Mouse (Mus musculus): ENCODE measurements around the gene Top2a.
"Not testable (repeated sequence)": the region's sequence is repeated elsewhere in the genome, so short reads cannot be mapped to it uniquely, and the experiment has no call there.

The Top2a gene

DNA sequence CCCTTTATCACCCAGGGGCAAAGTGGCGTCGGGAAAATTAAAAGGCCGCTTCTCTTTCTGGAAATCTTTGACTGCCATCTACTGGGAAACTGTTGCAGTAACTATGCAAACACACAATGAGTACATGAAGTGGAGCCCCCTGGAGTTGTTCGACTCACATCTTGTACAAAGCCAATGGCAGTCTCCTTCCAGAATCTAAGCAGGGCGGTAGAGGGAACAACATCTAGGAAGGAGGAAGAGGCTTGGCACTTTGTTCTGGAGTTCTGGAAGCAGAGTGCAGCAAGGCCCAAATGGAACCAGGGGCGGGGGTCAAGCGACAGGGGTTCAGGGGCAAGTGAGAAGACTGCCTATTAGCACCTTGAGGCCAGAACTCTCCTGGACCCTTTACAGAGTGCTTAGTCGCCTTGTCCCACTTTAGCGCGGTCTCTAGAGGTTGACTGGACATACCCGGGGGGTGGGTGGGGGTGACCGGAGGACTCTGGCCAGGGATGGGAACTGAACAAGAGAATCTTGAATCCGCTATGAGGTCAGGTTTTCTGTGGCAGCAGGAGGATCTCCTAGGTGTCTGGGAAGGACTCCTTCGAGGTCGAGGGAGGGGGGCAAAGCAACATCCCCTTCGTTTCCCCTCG lies 16.5 kb upstream of the Top2a start:
- peak; percentile 85 for DNase-seq

DNA sequence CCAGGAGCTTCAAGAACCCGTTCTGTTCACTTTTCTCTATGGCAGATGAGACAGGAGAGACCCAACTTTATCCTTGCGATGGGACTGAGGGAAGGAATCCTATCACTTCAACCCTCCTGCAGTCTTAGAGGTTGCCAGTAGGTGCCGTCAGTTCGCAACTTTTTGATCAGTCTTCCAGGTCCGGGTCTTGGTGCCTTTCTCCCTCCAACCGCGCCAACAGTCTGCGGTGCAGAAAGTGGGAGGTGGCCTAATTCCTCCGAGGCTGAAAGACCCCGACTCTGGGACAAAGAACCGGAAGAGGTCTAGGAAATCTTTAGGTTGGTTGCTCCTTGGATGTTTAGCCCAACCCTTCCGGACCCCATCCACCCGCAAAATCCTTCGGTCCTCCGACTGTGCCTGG lies 15.8 kb upstream of the Top2a start:
- peak; percentile 95 for DNase-seq

DNA sequence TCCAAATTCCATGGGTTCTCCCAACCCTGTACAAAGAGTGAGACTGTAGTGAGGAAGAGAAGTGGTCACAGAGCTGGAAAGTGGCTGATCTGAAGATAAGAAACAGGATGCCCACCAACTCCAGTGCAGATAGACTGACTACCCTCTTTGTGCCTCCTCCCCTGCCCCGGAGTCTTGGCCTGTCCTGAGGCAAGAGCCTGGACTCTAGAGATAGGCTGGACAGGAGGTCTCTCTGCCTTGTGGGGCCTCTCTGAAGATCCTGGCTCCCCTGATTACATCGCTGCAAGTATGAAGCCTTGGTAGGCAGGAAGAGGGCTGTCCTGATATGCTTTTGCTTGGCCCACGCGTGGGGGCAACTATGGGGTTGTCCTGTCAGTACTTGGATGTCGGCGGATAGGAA lies 12.3 kb upstream of the Top2a start:
- no peak for DNase-seq

DNA sequence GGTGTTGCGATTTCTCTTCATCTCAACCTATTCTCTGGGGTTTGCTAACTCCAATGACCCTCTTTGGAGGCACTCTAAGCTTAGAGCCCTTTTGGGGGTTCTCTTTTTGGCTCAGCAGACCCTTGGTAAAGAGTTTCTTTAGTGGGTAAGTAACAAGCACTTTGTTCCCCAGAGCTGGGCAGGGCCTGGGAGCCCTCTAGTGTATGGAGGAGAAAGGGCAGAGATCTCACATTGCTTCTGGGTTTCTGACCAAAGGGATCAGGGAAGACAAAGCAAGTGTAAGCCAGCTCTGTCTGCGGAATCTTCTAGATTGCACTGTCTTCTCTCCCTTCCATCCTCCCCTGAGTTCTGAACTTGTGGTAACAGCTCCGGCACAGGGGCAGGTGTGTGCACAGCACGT lies 11.4 kb upstream of the Top2a start:
- DNase-seq: peak; percentile 43

DNA sequence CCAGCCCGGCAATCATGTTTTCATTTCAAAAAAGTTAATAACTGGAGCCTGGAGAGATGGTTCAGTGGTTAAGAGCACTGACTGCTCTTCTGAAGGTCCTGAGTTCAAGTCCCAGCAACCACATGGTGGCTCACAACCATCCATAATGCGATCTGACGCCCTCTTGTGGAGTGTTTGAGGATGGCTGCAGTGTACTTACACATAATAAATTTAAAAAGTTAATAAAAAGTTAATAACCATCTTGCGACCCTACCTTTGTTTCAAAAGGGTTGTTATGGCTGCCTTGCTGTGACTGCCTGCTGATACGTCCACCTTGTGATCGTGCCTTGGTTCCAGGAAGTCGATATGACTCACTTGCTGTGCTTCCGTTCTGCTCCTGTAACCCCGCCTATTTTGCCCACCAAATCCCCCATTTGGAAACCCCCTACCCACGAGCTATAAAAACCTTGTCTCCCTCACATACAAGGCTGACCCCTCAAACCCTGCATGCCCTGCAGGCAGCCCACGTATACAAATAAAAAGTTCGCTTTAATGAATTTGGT lies 3.0 kb upstream of the Top2a start:
- DNase-seq: no peak

DNA sequence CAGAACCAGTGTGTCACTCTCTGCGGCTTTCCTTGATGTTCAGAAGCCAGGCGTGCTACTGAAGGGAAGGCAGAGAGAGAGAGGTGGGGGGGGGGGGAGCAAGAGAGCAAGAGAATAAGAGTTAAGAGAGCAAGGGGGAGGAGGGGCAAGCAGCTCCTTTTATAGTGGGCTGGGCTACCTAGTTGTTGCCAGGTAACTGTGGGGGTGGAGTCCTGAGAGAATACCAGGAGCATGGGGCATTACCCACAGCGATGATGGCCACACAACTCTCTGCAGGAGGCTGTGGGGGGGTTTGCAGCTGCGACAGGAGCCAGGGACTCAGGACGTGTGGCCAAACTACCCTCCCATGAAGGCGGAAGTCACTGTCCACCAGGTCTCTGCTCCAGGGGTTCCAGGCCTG lies 1.9 kb upstream of the Top2a start:
- DNase-seq: no peak

DNA sequence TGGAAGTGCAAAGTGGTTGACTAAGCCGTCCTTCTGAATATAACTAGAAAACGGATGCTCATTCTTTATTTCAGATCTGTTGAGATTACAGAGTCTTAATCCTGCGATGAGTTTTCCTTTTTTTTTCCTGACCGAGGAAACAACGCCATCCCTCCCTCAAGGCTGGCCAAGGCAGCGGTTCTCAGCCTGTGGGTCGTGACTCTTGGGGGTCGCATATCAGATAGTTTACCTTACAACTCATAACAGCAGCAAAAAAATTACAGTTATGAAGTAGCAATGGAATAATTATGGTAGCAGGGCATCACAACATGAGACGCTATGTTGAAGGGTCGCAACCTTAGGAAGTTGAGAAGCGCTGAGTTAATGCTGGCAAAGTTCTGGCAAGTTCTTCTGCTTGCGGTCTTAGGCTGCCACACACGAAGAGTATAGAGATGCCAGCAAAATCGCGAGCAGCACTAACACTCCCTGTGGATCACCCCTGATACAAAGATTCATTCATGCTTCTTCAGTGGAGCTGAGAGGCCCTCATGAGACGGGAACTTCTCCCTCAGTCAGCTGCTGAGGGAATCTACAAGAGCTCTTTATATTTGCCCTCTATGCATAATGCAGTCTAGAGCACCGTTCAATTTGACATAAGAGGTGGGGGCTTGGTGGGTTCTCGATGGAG lies 612 bp upstream of the Top2a start:
- DNase-seq: no peak

DNA sequence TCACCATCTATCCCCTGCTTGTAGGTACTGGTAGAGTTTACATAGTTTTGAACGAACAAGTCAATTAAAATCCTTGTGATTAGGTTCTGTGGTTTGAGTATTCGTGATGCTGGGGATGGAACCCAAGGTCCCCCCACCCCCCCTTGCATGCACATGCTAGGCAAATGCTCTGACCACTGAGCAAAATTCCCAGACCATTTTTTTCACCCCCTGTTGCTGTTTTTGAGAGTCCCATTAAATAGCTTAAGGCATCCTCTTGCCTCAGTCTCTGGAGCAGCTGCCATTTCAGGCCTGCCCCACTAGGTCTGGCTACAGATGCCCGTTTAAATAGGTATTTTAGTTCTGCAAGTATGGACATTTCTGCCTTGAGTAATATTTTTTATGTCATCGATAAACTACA lies 895 bp downstream of the Top2a start:
- no peak for DNase-seq

DNA sequence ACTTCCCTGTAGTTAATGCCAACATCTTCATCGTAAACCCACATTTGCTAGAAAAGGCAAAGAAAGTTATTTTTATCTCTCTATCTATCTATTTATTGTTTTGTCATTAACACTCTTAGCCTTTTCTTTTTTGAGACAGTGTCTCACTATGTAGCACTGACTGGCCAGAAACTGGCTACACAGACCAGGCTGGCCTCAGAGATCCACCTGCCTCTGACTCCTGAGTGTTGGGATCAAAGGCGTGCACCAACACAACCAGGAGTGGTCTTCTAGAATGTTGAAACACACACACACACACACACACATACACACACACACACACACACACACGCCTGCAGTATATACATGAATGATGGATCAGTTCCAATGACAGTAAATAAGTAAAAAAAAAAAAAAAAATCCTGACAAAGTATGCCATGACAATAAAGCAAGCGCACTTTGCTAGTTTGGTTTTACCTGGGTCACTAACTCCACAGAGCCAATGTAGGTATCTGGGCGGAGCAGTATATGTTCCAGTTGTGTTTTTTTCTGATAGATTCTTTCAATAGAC lies 1.5 kb downstream of the Top2a start:
- no peak for DNase-seq

DNA sequence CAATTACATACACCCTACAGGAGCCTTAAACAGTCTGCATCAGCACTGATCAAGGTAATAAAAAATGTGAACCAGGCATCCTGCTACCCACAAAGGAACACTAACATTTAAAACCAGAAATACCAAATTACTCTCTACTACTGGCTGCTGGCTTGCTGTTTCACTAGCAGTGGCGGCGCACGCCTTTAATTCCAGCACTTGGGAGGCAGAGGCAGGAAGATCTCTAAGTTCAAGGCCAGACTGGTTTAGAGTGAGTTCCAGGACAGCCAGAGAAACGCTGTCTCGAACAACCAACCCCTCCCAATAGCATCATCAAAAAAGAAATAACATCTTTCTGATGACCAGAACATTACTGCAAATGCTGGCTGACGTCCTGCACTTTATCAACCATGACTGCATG lies 4.1 kb downstream of the Top2a start:
- DNase-seq: no peak

DNA sequence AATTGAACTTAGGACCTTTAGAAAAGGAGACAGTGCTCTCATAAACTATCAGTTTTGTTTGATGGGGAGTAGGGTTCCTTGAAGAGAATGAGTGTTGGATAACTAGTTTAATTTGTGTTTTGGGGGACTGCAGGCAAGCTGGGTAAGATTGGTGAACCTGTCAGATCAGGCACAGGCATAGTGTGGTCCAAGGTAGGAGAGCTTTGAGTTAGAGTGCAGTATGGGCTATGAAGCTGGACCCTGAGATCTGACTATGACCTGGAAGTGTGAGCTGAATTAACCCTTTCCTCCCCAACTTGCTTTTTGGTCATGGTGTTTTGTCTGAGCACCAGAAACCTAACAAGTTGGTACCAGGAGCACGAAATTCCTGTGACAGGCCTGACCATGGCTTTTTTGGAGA lies 10.1 kb downstream of the Top2a start:
- DNase-seq: no peak

DNA sequence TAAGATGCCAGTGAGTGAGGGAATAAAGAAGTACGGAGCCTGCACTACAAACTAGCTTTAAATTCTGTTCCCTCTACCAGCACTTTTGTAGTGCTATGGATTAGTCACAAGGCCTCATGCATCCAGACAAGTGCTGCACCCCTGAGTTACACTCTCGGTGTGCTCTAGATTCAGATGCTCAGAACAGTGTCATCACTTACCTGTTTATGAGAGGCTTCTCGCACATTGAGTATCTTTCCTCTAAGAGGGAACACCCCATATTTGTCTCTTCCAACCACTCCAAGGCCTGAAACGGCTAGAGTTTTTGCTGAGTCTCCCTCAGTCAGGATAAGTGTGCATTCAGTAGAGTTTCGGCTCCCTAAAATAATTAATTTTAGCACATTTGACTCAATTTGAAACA lies 13.3 kb downstream of the Top2a start:
- no peak for DNase-seq

DNA sequence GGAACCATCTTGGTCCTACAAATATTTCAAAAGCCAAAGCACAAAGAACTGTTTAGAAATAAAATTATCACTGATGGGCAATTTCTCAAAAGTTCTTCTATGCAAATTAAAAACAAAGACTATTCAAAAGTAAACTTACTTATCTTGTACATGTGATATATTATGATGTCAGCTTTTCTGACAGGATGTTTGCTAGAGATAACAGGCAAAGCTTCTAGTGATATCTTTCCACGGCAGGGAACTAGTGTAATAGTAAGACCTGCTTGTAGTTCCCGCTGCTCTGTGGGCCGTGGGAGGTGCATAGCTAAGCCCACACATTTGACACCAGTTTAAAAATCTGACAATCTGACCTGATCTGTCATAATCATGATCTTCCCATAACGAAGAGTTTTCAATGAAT lies 13.9 kb downstream of the Top2a start:
- DNase-seq: no peak

DNA sequence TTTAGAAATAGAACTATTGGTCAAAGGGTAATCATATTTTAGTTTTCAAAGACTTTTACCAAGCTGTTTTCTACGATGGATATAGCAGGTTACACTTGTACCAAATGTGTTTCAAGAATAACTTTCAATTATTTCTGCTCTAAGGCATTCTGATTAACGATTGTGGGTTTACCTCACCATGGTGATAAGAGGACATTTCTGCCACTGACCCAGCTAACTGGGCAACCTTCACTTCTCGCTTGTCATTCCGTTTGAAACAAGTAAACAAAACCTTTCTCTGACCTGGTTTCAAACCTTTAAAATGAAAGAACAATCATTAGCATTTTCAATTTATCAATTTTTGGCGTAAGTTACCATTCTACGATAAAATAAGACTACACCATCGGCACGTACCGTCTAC lies 17.2 kb downstream of the Top2a start:
- no peak for DNase-seq

DNA sequence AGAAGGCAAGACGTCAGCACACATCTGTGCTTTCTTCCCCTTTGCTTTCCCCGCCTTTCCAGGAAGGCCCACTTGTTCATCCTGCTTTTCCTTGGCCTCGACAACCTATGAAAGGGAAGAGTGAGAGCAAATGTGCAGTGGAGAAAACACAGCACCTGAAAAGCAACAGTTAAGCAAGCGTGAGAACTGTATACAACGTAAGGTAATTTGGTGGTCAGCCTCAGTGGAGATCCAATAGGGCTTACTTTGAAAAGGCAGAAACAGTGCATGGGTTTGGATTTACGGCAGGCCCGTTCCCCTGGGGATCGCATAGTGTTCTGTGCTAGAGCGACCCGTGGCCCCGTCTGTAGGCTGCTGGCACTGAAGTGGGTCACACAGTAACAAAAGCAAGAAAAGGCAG lies 24.7 kb downstream of the Top2a start:
- DNase-seq: no peak

DNA sequence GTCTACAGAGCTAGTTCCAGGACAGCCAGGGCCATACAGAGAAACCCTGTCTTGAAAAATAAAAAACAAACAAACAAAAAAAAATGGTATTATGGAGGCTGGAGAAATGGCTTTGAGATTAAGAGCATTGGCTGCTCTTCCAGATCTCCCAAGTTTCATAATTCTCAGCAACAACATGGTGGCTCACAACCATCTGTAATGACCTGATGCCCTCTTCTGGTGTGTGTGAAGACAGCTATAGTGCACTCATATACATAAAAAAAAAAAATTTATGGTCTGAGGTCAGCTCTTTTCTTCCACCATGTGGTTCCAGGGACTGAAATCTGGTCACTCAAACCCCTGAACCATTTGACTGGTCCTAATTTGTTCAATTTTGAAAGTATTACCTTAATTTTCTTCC lies 25.2 kb downstream of the Top2a start:
- peak; percentile 24 for DNase-seq

DNA sequence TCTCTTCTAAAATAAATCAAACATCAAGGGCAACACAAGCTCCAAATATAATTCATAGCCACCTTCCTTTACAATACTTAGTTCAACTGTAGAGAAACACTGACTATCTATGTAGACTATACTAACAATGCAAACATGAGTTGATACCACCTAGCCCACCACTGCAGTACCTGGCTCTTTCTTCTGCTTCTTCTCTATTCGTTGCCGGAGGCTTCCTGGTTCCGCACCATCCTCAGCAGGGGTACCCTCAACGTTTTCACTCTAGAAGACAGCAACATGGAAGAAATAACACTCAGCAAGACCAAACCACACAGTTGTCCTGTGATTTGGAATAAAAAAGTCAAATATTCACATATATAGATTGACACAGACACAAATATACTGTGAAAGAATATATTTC lies 26.3 kb downstream of the Top2a start:
- no peak for DNase-seq

DNA sequence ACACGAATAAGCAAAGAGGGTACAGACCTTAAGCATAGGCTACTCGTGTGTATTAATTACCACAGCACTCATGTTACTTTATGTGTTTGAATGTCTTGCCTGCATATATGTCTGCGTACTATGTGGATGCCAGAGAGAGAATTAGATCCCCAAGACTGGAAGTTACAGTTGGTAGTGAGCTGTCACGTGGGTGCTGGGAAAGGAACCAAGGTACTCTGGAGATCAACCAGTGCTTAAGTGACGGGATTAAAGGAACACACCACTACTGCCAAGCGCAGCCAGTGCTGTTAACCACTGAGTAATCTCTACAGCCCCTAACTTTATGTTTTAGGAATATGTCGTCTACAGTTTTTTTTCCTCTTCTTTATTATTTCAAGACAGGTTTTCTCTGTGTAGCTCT lies 28.0 kb downstream of the Top2a start:
- no peak for DNase-seq

DNA sequence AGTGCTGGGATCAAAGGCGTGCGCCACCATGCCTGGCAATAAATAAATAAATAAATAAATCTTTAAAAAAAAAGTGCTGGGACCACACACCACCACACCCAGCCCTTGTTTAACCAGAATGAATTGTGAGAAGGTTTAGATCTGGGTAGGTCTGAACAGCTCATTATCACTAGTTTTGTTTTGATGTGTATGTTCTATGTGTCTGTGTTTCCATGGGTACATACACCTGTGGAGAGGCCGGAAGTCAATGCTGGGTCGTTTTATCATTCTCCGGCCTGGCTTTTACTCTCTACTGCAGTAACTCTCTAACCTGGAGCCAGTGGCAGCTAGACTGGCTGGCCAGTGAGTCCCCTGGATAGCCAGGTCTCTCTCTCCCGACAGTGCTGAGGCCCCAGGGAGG lies 33.1 kb downstream of the Top2a start:
- no peak for DNase-seq

DNA sequence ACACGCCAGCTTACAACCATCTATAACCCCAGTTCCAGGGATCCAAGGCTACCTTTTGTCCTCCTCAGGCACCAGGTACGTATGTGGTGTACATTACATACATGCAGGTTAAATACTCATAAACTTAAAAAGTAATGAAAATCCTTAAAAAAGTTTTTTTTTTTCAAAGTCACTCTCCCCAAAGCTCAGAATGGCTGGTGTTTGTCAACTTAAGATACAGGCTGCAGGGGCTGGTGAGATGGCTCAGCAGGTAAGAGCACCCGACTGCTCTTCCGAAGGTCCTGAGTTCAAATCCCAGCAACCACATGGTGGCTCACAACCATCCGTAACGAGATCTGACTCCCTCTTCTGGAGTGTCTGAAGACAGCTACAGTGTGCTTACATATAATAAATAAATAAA lies 35.7 kb downstream of the Top2a start:
- not testable (repeated sequence) for DNase-seq

DNA sequence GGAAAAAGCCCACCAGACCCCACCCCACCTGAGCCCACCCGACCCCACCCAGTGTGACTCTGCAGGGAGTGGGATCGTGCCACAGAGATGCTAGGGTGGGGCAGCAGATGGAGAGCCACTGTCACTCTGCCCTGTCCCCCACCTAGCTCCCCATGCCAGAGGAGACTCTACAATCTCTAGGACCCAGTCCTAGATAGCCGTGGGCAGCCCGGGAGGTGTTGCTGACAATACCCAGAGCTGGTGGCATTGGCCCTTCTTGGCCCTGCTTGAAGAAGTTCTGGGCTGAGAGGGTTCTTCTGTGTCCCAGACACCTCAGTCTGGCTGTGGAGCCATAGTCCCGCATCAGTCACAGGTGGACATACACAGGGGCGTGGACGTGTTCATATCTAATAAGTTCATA lies 38.4 kb downstream of the Top2a start:
- no peak for DNase-seq

DNA sequence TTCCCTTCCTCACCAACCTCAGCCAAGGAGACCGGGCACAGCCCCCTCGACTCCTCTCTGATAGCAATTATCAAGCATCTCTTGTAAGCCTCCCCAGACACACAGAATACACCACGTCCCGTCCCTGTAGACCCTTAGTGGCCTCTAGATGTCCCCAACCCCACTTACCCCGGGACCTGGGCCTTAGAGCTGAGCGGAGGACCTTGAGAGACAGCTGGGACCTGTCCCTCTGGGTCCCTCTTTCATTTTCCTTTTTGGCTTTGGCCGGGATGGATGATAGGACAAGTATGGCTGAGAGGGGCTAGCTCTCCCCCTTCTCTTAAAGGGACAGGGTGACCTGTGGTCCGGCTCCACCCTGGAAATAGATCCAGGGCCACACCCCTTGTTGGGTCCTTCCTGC lies 40.4 kb downstream of the Top2a start:
- no peak for DNase-seq

DNA sequence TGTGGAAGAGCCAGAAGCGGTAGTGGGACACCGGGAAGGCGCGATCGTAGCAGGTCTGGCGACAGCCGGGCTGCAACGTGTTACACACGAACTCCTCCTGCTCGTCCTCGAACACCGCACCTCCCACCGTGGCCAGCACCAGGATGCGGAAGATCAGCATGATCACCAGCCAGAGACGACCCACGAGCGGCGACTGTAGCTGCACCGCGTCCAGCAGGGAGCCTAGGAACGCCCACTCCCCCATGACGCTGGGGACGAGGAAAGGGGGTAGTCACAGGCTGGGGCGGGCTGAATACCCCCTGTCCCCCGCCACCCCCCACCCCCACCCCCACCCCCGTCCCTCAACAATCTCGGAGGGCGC lies 41.2 kb downstream of the Top2a start, which contains the start of gene Gjd3:
Gene Gjd3 (minus strand): TSS at position 244 of the 361 bp plus-strand sequence.
- DNase-seq: no peak

DNA sequence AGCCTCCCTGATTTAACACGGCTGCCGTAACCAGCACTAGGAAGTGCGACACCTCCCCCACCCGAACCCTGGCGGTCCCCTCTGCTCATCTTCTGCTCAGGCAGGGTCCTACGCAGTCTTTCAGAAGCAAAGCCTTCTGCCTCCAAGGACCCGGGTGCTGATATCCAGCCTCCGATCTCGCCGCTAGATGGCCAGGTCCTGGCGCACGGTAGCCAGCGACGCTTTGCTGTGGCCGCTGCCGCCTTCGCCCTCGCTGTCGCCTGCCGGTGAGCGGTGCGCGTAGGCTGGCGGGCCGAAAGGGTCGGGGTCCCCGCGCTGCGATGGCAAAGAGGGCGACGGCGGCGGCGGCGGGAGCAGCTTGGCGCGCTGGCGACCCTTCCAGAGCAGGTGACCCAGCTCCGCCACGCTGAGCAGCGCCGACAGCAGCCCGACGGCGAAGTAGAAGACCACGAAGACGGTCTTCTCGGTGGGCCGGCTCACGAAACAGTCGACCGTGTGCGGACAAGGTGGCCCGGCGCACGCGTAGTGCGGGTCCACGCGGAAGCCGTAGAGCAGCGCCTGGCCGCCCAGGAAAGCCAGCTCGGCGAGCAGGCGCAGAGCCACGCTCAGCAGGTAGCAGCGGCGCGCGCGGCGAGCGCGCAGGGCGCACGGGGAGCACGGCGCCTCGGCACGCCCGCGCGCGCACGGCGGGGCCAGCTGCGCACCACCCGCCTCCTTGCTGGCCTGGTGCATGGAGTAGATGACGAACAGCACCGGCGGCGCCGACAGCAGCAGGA lies 41.8 kb downstream of the Top2a start:
- peak; percentile 85 for DNase-seq
